Mouse (Mus musculus) CH12.LX (cell line): ENCODE measurements around the gene Pttg1ip. TPM values are rescaled to one million over a fixed set of nuclear protein-coding genes. Genes with fewer than 3 reads are reported as not detected.

ENCODE experiments used
- DNase-seq: peaks from one replicate; pipeline ENCODE4 v3.0.0-alpha.2; 2013; ENCODE audit errors: extremely low read depth
- H3K27ac ChIP-seq: 2 replicates; pipeline ENCODE4 v1.5.1; 2012; ENCODE audit warnings: low read depth, mild to moderate bottlenecking, control low read depth, moderate library complexity; ENCODE audit not compliant: insufficient read depth
- H3K27me3 ChIP-seq: replicated peaks from 2 replicates; pipeline ENCODE3; 2012; ENCODE audit warnings: inconsistent platforms
- H3K36me3 ChIP-seq, 2 experiments: replicated peaks in 1 of 2; 2 replicates each; pipeline versions ENCODE3 to v1.6.1; 2012; ENCODE audit warnings: inconsistent platforms in 1 of 2, low read length in 1 of 2, mild to moderate bottlenecking in 1 of 2, mixed read lengths in 1 of 2, moderate library complexity in 1 of 2; ENCODE audit not compliant: control insufficient read depth in 1 of 2, insufficient read depth in 1 of 2
- H3K4me1 ChIP-seq, 2 experiments: 2 replicates each; pipeline ENCODE4 v1.6.1; 2012; ENCODE audit warnings: inconsistent platforms in 1 of 2, moderate library complexity in 1 of 2; ENCODE audit not compliant: insufficient read depth in 2 of 2, control insufficient read depth in 1 of 2
- H3K4me2 ChIP-seq: 2 replicates; pipeline ENCODE4 v1.6.1; 2012; ENCODE audit warnings: low read depth, mild to moderate bottlenecking, control low read depth; ENCODE audit not compliant: poor library complexity, insufficient read depth, severe bottlenecking
- H3K4me3 ChIP-seq, 3 experiments: fragments of 150-350 bp in 1 of 3; sonication (generic) in 1 of 3; replicated peaks in 1 of 3; 2 replicates each; pipeline versions ENCODE3 to v1.5.1; 2011 to 2012; ENCODE audit warnings: low read depth in 2 of 3, low read length in 2 of 3, mild to moderate bottlenecking in 2 of 3, moderate library complexity in 2 of 3, control low read depth in 1 of 3, improper control_type of control experiment in 1 of 3, inconsistent platforms in 1 of 3, mixed read lengths in 1 of 3; ENCODE audit not compliant: poor library complexity in 1 of 3
- H3K79me2 ChIP-seq: replicated peaks from 2 replicates; pipeline ENCODE4 v1.6.1; 2012; ENCODE audit warnings: mild to moderate bottlenecking, moderate library complexity; ENCODE audit not compliant: control insufficient read depth, poor library complexity, insufficient read depth, severe bottlenecking; ENCODE audit errors: extremely low read depth
- H3K9ac ChIP-seq: 2 replicates; pipeline ENCODE4 v1.6.1; 2012; ENCODE audit warnings: low read depth, mild to moderate bottlenecking, control low read depth, moderate library complexity; ENCODE audit not compliant: insufficient read depth
- H3K9me3 ChIP-seq: replicated peaks from 2 replicates; pipeline ENCODE3; 2012; ENCODE audit warnings: low read length, inconsistent platforms, mixed read lengths
- BHLHE40 ChIP-seq: IDR thresholded peaks from 2 replicates; pipeline ENCODE4 v1.6.1; 2011; ENCODE audit warnings: mild to moderate bottlenecking, low read depth, low read length, improper control_type of control experiment
- CHD1 ChIP-seq: IDR thresholded peaks from 2 replicates; pipeline ENCODE4 v1.6.1; 2012; ENCODE audit warnings: low read depth, low read length, improper control_type of control experiment, inconsistent platforms
- CHD2 ChIP-seq: IDR thresholded peaks from 2 replicates; pipeline ENCODE4 v1.6.1; 2011; ENCODE audit warnings: low read length, improper control_type of control experiment
- CTCF ChIP-seq, 2 experiments: IDR thresholded peaks in 1 of 2; conservative IDR thresholded peaks in 1 of 2; 2 replicates each; pipeline ENCODE4 v1.5.1; 2011 to 2012; ENCODE audit warnings: low read depth in 2 of 2, low read length in 2 of 2, improper control_type of control experiment in 1 of 2, inconsistent platforms in 1 of 2, mild to moderate bottlenecking in 1 of 2, moderate library complexity in 1 of 2
- ETS1 ChIP-seq: conservative IDR thresholded peaks from 2 replicates; pipeline ENCODE4 v1.6.1; 2012; ENCODE audit warnings: low read depth, mild to moderate bottlenecking, inconsistent platforms, low read length, improper control_type of control experiment, moderate library complexity
- MAX ChIP-seq: IDR thresholded peaks from 2 replicates; pipeline ENCODE4 v1.6.1; 2011; ENCODE audit warnings: low read length, improper control_type of control experiment
- MAZ ChIP-seq: IDR thresholded peaks from 2 replicates; pipeline ENCODE4 v1.6.1; 2012; ENCODE audit warnings: low read depth, mild to moderate bottlenecking, inconsistent platforms, low read length, improper control_type of control experiment, moderate library complexity
- MEF2A ChIP-seq: IDR thresholded peaks from 2 replicates; pipeline ENCODE4 v1.6.1; 2014; ENCODE audit warnings: low read depth, mild to moderate bottlenecking, inconsistent platforms, low read length, improper control_type of control experiment, borderline replicate concordance
- MXI1 ChIP-seq: IDR thresholded peaks from 2 replicates; pipeline ENCODE4 v1.6.1; 2011; ENCODE audit warnings: mild to moderate bottlenecking, low read depth, low read length, improper control_type of control experiment
- NELFE ChIP-seq: IDR thresholded peaks from 2 replicates; pipeline ENCODE4 v1.6.1; 2011; ENCODE audit warnings: low read depth, low read length, improper control_type of control experiment
- TBP ChIP-seq: conservative IDR thresholded peaks from 2 replicates; pipeline ENCODE4 v1.6.1; 2011; ENCODE audit warnings: low read depth, low read length, improper control_type of control experiment
- TCF12 ChIP-seq: IDR thresholded peaks from 2 replicates; pipeline ENCODE4 v1.6.1; 2014; ENCODE audit warnings: low read depth, mild to moderate bottlenecking, inconsistent platforms, low read length, improper control_type of control experiment
- UBTF ChIP-seq: IDR thresholded peaks from 2 replicates; pipeline ENCODE4 v1.6.1; 2012; ENCODE audit warnings: low read depth, mild to moderate bottlenecking, inconsistent platforms, low read length, improper control_type of control experiment, moderate library complexity
- USF2 ChIP-seq: conservative IDR thresholded peaks from 2 replicates; pipeline ENCODE4 v1.6.1; 2011; ENCODE audit warnings: low read depth, low read length, improper control_type of control experiment
- ZMIZ1 ChIP-seq: IDR thresholded peaks from 2 replicates; pipeline ENCODE4 v1.6.1; 2012; ENCODE audit warnings: low read depth, mild to moderate bottlenecking, inconsistent platforms, low read length, improper control_type of control experiment
- dilution Hi-C: fragments of 300-500 bp; cut with MboI; formaldehyde crosslinking; loops from 2 replicates; pipeline ENCODE4 v1.14.3; 2020; ENCODE audit warnings: low sequenced_read_pairs; ENCODE audit not compliant: extremely low pct_unique_long_range_greater_than_20kb, extremely low pct_ligation_motif_present
- in situ Hi-C: fragments of 300-500 bp; cut with MboI; formaldehyde crosslinking; loops from 3 replicates; pipeline ENCODE4 v1.14.3; 2019; ENCODE audit warnings: low sequenced_read_pairs, low pct_ligation_motif_present, low pct_unique_long_range_greater_than_20kb, mixed read lengths
- polyA plus RNA-seq: library from polyadenylated mRNA; unstranded; fragments of >175 nt; gene quantifications from 2 replicates; pipeline ENCODE4 v1.2.1, GENCODE M21; 2012; ENCODE audit warnings: low read depth; ENCODE audit not compliant: insufficient read length
- total RNA-seq, 2 experiments: library from RNA; depleted of rRNA; stranded (reverse); fragments of 300-350 nt in 1 of 2; fragments of >200 nt in 1 of 2; gene quantifications; 2 replicates each; pipeline ENCODE4 v1.2.3; 2012 to 2014

The Pttg1ip gene
- total and polyA plus RNA-seq, 3 experiments = 18.9 to 25.3 (median 20.7) TPM

- no peak overlapping the region for H3K4me3 ChIP-seq
- in situ Hi-C loops = loop anchor here (5.0 kb wide), 1 partner anchor 34 kb away; the partner anchor contains the start of gene Fam207a
- no peak overlapping the region for H3K27ac ChIP-seq
- no peaks in the 10 kb centered on the region for H3K9me3 ChIP-seq
- no peak for TF ChIP-seq CTCF (conservative IDR thresholded peaks at IDR 0.05 in 1 of 2, IDR thresholded peaks at IDR 0.05 in 1 of 2; ENCODE audit: low read depth in 2 of 2, low read length in 2 of 2)
- no peak for TF ChIP-seq MXI1
- TF ChIP-seq USF2 = no peak
- no peak for TF ChIP-seq MEF2A
- no peak for TF ChIP-seq MAX
- no peak for TF ChIP-seq CHD2
- no peak for TF ChIP-seq BHLHE40
- no peak for TF ChIP-seq ZMIZ1
- TF ChIP-seq ETS1 = no peak
- no peak for TF ChIP-seq TBP
- no peak for TF ChIP-seq UBTF
- TF ChIP-seq CHD1 = no peak
- TF ChIP-seq, all 38 proteins: peak for 0
- Histone ChIP-seq H3K9ac (no peak overlapping the region), H3K4me1 (no peaks in the 10 kb centered on the region), H3K27me3 (no peaks in the 10 kb centered on the region), H3K4me2 (no peak overlapping the region), H3K79me2 (no peaks in the 10 kb centered on the region), H3K36me3 (peaks cover 47 to 90% of the 10 kb centered on the region in 2 experiments)
- dilution Hi-C loops = no loop called here
- DNase-seq = no peak
Measured at GRCm38 (mm10) chr10:77550874-77551273, 30.6 kb upstream of the Pttg1ip start.

- Histone ChIP-seq H3K36me3 (peaks cover 43 to 93% of the 10 kb centered on the region in 2 experiments), H3K4me2 (no peak overlapping the region), H3K27ac (no peak overlapping the region), H3K9ac (no peak overlapping the region), H3K4me1 (no peaks in the 10 kb centered on the region), H3K9me3 (no peaks in the 10 kb centered on the region), H3K4me3 (no peak overlapping the region), H3K79me2 (no peaks in the 10 kb centered on the region), H3K27me3 (no peaks in the 10 kb centered on the region)
- dilution Hi-C loops (no loop called here), in situ Hi-C loops (loop anchor here (5.0 kb wide), 1 partner anchor 35 kb away; the partner anchor contains the start of gene Fam207a)
- DNase-seq = no peak
- TF ChIP-seq MAZ (no peak), NELFE (no peak), TCF12 (no peak)
Measured at GRCm38 (mm10) chr10:77552162-77552561, 29.4 kb upstream of the Pttg1ip start.
